Mouse (Mus musculus): ENCODE results near the gene Eps8. TPM values are rescaled to one million over a fixed set of nuclear protein-coding genes. Genes with fewer than 3 reads are reported as not detected.

Gene Eps8
- polyA plus RNA-seq, 1 experiment = 5.6 TPM

- H3K36me3 ChIP-seq (ENCODE audit: control insufficient read depth, insufficient read depth, low read length) = no peaks in the 10 kb centered on the region
- DNase-seq (ENCODE audit: low read depth in 1 of 2, low spot score in 2 of 2) = no peak
- H3K4me1 ChIP-seq (ENCODE audit: control insufficient read depth, insufficient read depth, insufficient read length) = no peaks in the 10 kb centered on the region
- no peak overlapping the region for H3K4me3 ChIP-seq (ENCODE audit: extremely low read depth, insufficient read depth, insufficient read length)
- WGBS = 91% methylated on average over 6 of the region's 6 CpGs
- TF ChIP-seq POLR2A (IDR thresholded peaks at IDR 0.05; ENCODE audit: low read depth, low read length) = no peak
- no peak for TF ChIP-seq CTCF (IDR thresholded peaks at IDR 0.05; ENCODE audit: extremely low read depth, insufficient read depth, insufficient read length, insufficient replicate concordance)
- H3K27ac ChIP-seq (ENCODE audit: insufficient read depth, low read length) = no peak overlapping the region
- H3K27me3 ChIP-seq (ENCODE audit: control insufficient read depth, insufficient read depth, low read length) = no peaks in the 10 kb centered on the region
These were observed 66.8 kb downstream of the Eps8 start for GRCm38 (mm10) chr6:137587866-137588265.

- Histone ChIP-seq H3K36me3 (ENCODE audit: control insufficient read depth, insufficient read depth, low read length) (no peaks in the 10 kb centered on the region), H3K4me3 (ENCODE audit: extremely low read depth, insufficient read depth, insufficient read length) (no peak overlapping the region), H3K27me3 (ENCODE audit: control insufficient read depth, insufficient read depth, low read length) (no peaks in the 10 kb centered on the region), H3K27ac (ENCODE audit: insufficient read depth, low read length) (no peak overlapping the region), H3K4me1 (ENCODE audit: control insufficient read depth, insufficient read depth, insufficient read length) (no peaks in the 10 kb centered on the region)
- no peak for DNase-seq (ENCODE audit: low read depth in 1 of 2, low spot score in 2 of 2)
- no peak for TF ChIP-seq POLR2A (IDR thresholded peaks at IDR 0.05; ENCODE audit: low read depth, low read length)
- no peak for TF ChIP-seq CTCF (IDR thresholded peaks at IDR 0.05; ENCODE audit: extremely low read depth, insufficient read depth, insufficient read length, insufficient replicate concordance)
- WGBS = 75% methylated on average over 4 of the region's 4 CpGs
These were observed 69.4 kb downstream of the Eps8 start for GRCm38 (mm10) chr6:137585229-137585628.

GRCm38 (mm10) chr6:137583056-137583455 is 71.6 kb downstream of the Eps8 start:
- no peak for DNase-seq (ENCODE audit: low read depth in 1 of 2, low spot score in 2 of 2)
- Histone ChIP-seq H3K36me3 (ENCODE audit: control insufficient read depth, insufficient read depth, low read length) (no peaks in the 10 kb centered on the region), H3K4me1 (ENCODE audit: control insufficient read depth, insufficient read depth, insufficient read length) (no peaks in the 10 kb centered on the region), H3K4me3 (ENCODE audit: extremely low read depth, insufficient read depth, insufficient read length) (no peak overlapping the region), H3K27me3 (ENCODE audit: control insufficient read depth, insufficient read depth, low read length) (no peaks in the 10 kb centered on the region), H3K27ac (ENCODE audit: insufficient read depth, low read length) (no peak overlapping the region)
- TF ChIP-seq CTCF (IDR thresholded peaks at IDR 0.05; ENCODE audit: extremely low read depth, insufficient read depth, insufficient read length, insufficient replicate concordance) = no peak
- TF ChIP-seq POLR2A (IDR thresholded peaks at IDR 0.05; ENCODE audit: low read depth, low read length) = no peak
- 87% methylated on average over 5 of the region's 5 CpGs for WGBS

GRCm38 (mm10) chr6:137582207-137582889 is 72.3 kb downstream of the Eps8 start:
- Histone ChIP-seq H3K27me3 (ENCODE audit: control insufficient read depth, insufficient read depth, low read length) (no peaks in the 10 kb centered on the region), H3K27ac (ENCODE audit: insufficient read depth, low read length) (no peak overlapping the region), H3K4me3 (ENCODE audit: extremely low read depth, insufficient read depth, insufficient read length) (no peak overlapping the region), H3K36me3 (ENCODE audit: control insufficient read depth, insufficient read depth, low read length) (no peaks in the 10 kb centered on the region), H3K4me1 (ENCODE audit: control insufficient read depth, insufficient read depth, insufficient read length) (no peaks in the 10 kb centered on the region)
- DNase-seq (ENCODE audit: low read depth in 1 of 2, low spot score in 2 of 2) = no peak
- WGBS = 84% methylated on average over 19 of the region's 19 CpGs
- TF ChIP-seq POLR2A (IDR thresholded peaks at IDR 0.05; ENCODE audit: low read depth, low read length) (no peak), CTCF (IDR thresholded peaks at IDR 0.05; ENCODE audit: extremely low read depth, insufficient read depth, insufficient read length, insufficient replicate concordance) (no peak)

- Histone ChIP-seq H3K36me3 (ENCODE audit: control insufficient read depth, insufficient read depth, low read length) (no peaks in the 10 kb centered on the region), H3K27me3 (ENCODE audit: control insufficient read depth, insufficient read depth, low read length) (no peaks in the 10 kb centered on the region), H3K27ac (ENCODE audit: insufficient read depth, low read length) (no peak overlapping the region), H3K4me3 (ENCODE audit: extremely low read depth, insufficient read depth, insufficient read length) (no peak overlapping the region), H3K4me1 (ENCODE audit: control insufficient read depth, insufficient read depth, insufficient read length) (peaks cover 8% of the 10 kb centered on the region; the same call in 1 of the 2 replicates)
- 88% methylated on average over 6 of the region's 6 CpGs for WGBS
- no peak for TF ChIP-seq POLR2A (IDR thresholded peaks at IDR 0.05; ENCODE audit: low read depth, low read length)
- no peak for TF ChIP-seq CTCF (IDR thresholded peaks at IDR 0.05; ENCODE audit: extremely low read depth, insufficient read depth, insufficient read length, insufficient replicate concordance)
- DNase-seq (ENCODE audit: low read depth in 1 of 2, low spot score in 2 of 2) = no peak
These were observed 73.2 kb downstream of the Eps8 start for GRCm38 (mm10) chr6:137581331-137582010.

GRCm38 (mm10) chr6:137580503-137580902 is 74.2 kb downstream of the Eps8 start:
- H3K27me3 ChIP-seq (ENCODE audit: control insufficient read depth, insufficient read depth, low read length) = no peaks in the 10 kb centered on the region
- 96% methylated on average over 5 of the region's 5 CpGs for WGBS
- no peaks in the 10 kb centered on the region for H3K36me3 ChIP-seq (ENCODE audit: control insufficient read depth, insufficient read depth, low read length)
- H3K4me1 ChIP-seq (ENCODE audit: control insufficient read depth, insufficient read depth, insufficient read length) = peaks cover 9% of the 10 kb centered on the region; the same call in 1 of the 2 replicates
- no peak for DNase-seq (ENCODE audit: low read depth in 1 of 2, low spot score in 2 of 2)
- no peak overlapping the region for H3K4me3 ChIP-seq (ENCODE audit: extremely low read depth, insufficient read depth, insufficient read length)
- H3K27ac ChIP-seq (ENCODE audit: insufficient read depth, low read length) = no peak overlapping the region
- TF ChIP-seq CTCF (IDR thresholded peaks at IDR 0.05; ENCODE audit: extremely low read depth, insufficient read depth, insufficient read length, insufficient replicate concordance) (no peak), POLR2A (IDR thresholded peaks at IDR 0.05; ENCODE audit: low read depth, low read length) (no peak)
